Mouse (Mus musculus): Measurements from ENCODE around the gene Tacc2. TPM values are rescaled to one million over a fixed set of nuclear protein-coding genes. Genes with fewer than 3 reads are reported as not detected.
A peak's percentile ranks its signal among the peaks of the same experiment; 100 is the strongest.

Gene Tacc2
- polyA plus RNA-seq, 1 experiment from 2014 or later = 40.9 TPM

GRCm38 (mm10) chr7:130709372-130710274, 132.4 kb downstream of the Tacc2 start:
- Histone ChIP-seq H3K27me3 (ENCODE audit: low read depth, poor library complexity, severe bottlenecking) (no peaks in the 10 kb centered on the region), H3K27ac (replicated peaks) (peak overlapping the region; percentile 52), H3K9me3 (replicated peaks) (no peaks in the 10 kb centered on the region), H3K4me1 (peaks cover 42% of the 10 kb centered on the region), H3K36me3 (no peaks in the 10 kb centered on the region; the same call in 1 of the 2 replicates), H3K4me3 (no peak overlapping the region)
- WGBS = 72% methylated on average over 9 of the region's 9 CpGs
- no peak for DNase-seq (ENCODE audit: low spot score)

GRCm38 (mm10) chr7:130711851-130712250, 134.6 kb downstream of the Tacc2 start:
- Histone ChIP-seq H3K27me3 (ENCODE audit: low read depth, poor library complexity, severe bottlenecking) (no peaks in the 10 kb centered on the region), H3K9me3 (replicated peaks) (no peaks in the 10 kb centered on the region), H3K36me3 (peaks cover 15% of the 10 kb centered on the region), H3K4me3 (no peak overlapping the region), H3K27ac (replicated peaks) (no peak overlapping the region), H3K4me1 (peaks cover 36% of the 10 kb centered on the region)
- 86% methylated on average over 7 of the region's 7 CpGs for WGBS
- DNase-seq (ENCODE audit: low spot score) = no peak

GRCm38 (mm10) chr7:130713319-130713718, 136.1 kb downstream of the Tacc2 start:
- DNase-seq (ENCODE audit: low spot score) = no peak
- no peak overlapping the region for H3K4me3 ChIP-seq
- H3K9me3 ChIP-seq (replicated peaks) = no peaks in the 10 kb centered on the region
- H3K36me3 ChIP-seq = peaks cover 29% of the 10 kb centered on the region
- peak overlapping the region; percentile 33 for H3K27ac ChIP-seq (replicated peaks)
- 82% methylated on average over 6 of the region's 6 CpGs for WGBS
- peaks cover 31% of the 10 kb centered on the region for H3K4me1 ChIP-seq
- H3K27me3 ChIP-seq (ENCODE audit: low read depth, poor library complexity, severe bottlenecking) = no peaks in the 10 kb centered on the region

- peaks cover 39% of the 10 kb centered on the region for H3K36me3 ChIP-seq
- no peak overlapping the region for H3K4me3 ChIP-seq
- 0 out of 2 replicates have a peak overlapping the region, but pooled peaks have one; percentile 5 for H3K27ac ChIP-seq (replicated peaks)
- H3K9me3 ChIP-seq (replicated peaks) = no peaks in the 10 kb centered on the region
- H3K27me3 ChIP-seq (ENCODE audit: low read depth, poor library complexity, severe bottlenecking) = no peaks in the 10 kb centered on the region
- DNase-seq (ENCODE audit: low spot score) = no peak
- H3K4me1 ChIP-seq = peaks cover 32% of the 10 kb centered on the region
- WGBS = 94% methylated on average over 3 of the region's 3 CpGs
Measured at GRCm38 (mm10) chr7:130715467-130715866, 138.2 kb downstream of the Tacc2 start.

- no peak for DNase-seq (ENCODE audit: low spot score)
- no peak overlapping the region for H3K27ac ChIP-seq (replicated peaks)
- H3K36me3 ChIP-seq = peaks cover 43% of the 10 kb centered on the region
- no peaks in the 10 kb centered on the region for H3K27me3 ChIP-seq (ENCODE audit: low read depth, poor library complexity, severe bottlenecking)
- H3K4me3 ChIP-seq = no peak overlapping the region
- WGBS = 95% methylated on average over 4 of the region's 4 CpGs
- H3K9me3 ChIP-seq (replicated peaks) = no peaks in the 10 kb centered on the region
- H3K4me1 ChIP-seq = peaks cover 41% of the 10 kb centered on the region
Measured at GRCm38 (mm10) chr7:130716341-130716740, 139.1 kb downstream of the Tacc2 start.

- WGBS = 98% methylated on average over 6 of the region's 6 CpGs
- H3K36me3 ChIP-seq = peaks cover 49% of the 10 kb centered on the region
- no peaks in the 10 kb centered on the region for H3K27me3 ChIP-seq (ENCODE audit: low read depth, poor library complexity, severe bottlenecking)
- peaks cover 43% of the 10 kb centered on the region for H3K4me1 ChIP-seq
- no peak for DNase-seq (ENCODE audit: low spot score)
- no peak overlapping the region for H3K4me3 ChIP-seq
- no peaks in the 10 kb centered on the region for H3K9me3 ChIP-seq (replicated peaks)
- no peak overlapping the region for H3K27ac ChIP-seq (replicated peaks)
Measured at GRCm38 (mm10) chr7:130716989-130717388, 139.8 kb downstream of the Tacc2 start.

GRCm38 (mm10) chr7:130719931-130720598, 142.8 kb downstream of the Tacc2 start:
- Histone ChIP-seq H3K4me1 (peaks cover 31% of the 10 kb centered on the region), H3K36me3 (peaks cover 79% of the 10 kb centered on the region), H3K27ac (replicated peaks) (peak overlapping the region; percentile 79), H3K9me3 (replicated peaks) (no peaks in the 10 kb centered on the region), H3K4me3 (peak overlapping the region; percentile 28; the same call in 1 of the 2 replicates), H3K27me3 (ENCODE audit: low read depth, poor library complexity, severe bottlenecking) (no peaks in the 10 kb centered on the region)
- 10% methylated on average over 16 of the region's 16 CpGs for WGBS
- DNase-seq (ENCODE audit: low spot score) = peak; percentile 40

GRCm38 (mm10) chr7:130720646-130721335, 143.6 kb downstream of the Tacc2 start:
- Histone ChIP-seq H3K27ac (replicated peaks) (peak overlapping the region; percentile 79), H3K4me3 (no peak overlapping the region), H3K36me3 (peaks cover 81% of the 10 kb centered on the region), H3K27me3 (ENCODE audit: low read depth, poor library complexity, severe bottlenecking) (no peaks in the 10 kb centered on the region), H3K4me1 (peaks cover 31% of the 10 kb centered on the region), H3K9me3 (replicated peaks) (no peaks in the 10 kb centered on the region)
- no peak for DNase-seq (ENCODE audit: low spot score)
- 60% methylated on average over 9 of the region's 9 CpGs for WGBS

GRCm38 (mm10) chr7:130726185-130726584, 148.9 kb downstream of the Tacc2 start:
- DNase-seq (ENCODE audit: low spot score) = no peak
- H3K9me3 ChIP-seq (replicated peaks) = no peaks in the 10 kb centered on the region
- peaks cover 6% of the 10 kb centered on the region for H3K4me1 ChIP-seq
- H3K4me3 ChIP-seq = no peak overlapping the region
- peaks cover 95% of the 10 kb centered on the region for H3K36me3 ChIP-seq
- 0 out of 2 replicates have a peak overlapping the region, but pooled peaks have one; percentile 6 for H3K27ac ChIP-seq (replicated peaks)
- 83% methylated on average over 3 of the region's 3 CpGs for WGBS
- no peaks in the 10 kb centered on the region for H3K27me3 ChIP-seq (ENCODE audit: low read depth, poor library complexity, severe bottlenecking)

GRCm38 (mm10) chr7:130726724-130727422, 149.6 kb downstream of the Tacc2 start:
- no peak overlapping the region for H3K4me3 ChIP-seq
- H3K27me3 ChIP-seq (ENCODE audit: low read depth, poor library complexity, severe bottlenecking) = no peaks in the 10 kb centered on the region
- H3K27ac ChIP-seq (replicated peaks) = 0 out of 2 replicates have a peak overlapping the region, but pooled peaks have one; percentile 17
- DNase-seq (ENCODE audit: low spot score) = no peak
- peaks cover 95% of the 10 kb centered on the region for H3K36me3 ChIP-seq
- H3K4me1 ChIP-seq = peaks cover 7% of the 10 kb centered on the region; the same call in 1 of the 2 replicates
- WGBS = 87% methylated on average over 8 of the region's 8 CpGs
- no peaks in the 10 kb centered on the region for H3K9me3 ChIP-seq (replicated peaks)

- Histone ChIP-seq H3K36me3 (peaks cover 88% of the 10 kb centered on the region), H3K9me3 (replicated peaks) (no peaks in the 10 kb centered on the region), H3K4me1 (peaks cover 7% of the 10 kb centered on the region; the same call in 1 of the 2 replicates), H3K27ac (replicated peaks) (0 out of 2 replicates have a peak overlapping the region, but pooled peaks have one; percentile 17), H3K27me3 (ENCODE audit: low read depth, poor library complexity, severe bottlenecking) (no peaks in the 10 kb centered on the region), H3K4me3 (no peak overlapping the region)
- DNase-seq (ENCODE audit: low spot score) = no peak
- 92% methylated on average over 4 of the region's 4 CpGs for WGBS
Measured at GRCm38 (mm10) chr7:130727560-130727959, 150.3 kb downstream of the Tacc2 start.

- Histone ChIP-seq H3K36me3 (peaks cover 91% of the 10 kb centered on the region), H3K27me3 (ENCODE audit: low read depth, poor library complexity, severe bottlenecking) (no peaks in the 10 kb centered on the region), H3K27ac (replicated peaks) (no peak overlapping the region), H3K4me3 (no peak overlapping the region), H3K4me1 (peaks cover 7% of the 10 kb centered on the region; the same call in 1 of the 2 replicates), H3K9me3 (replicated peaks) (no peaks in the 10 kb centered on the region)
- no peak for DNase-seq (ENCODE audit: low spot score)
- WGBS = 81% methylated on average over 7 of the region's 7 CpGs
Measured at GRCm38 (mm10) chr7:130731792-130732191, 154.6 kb downstream of the Tacc2 start.
